Mouse (Mus musculus): Measurements from ENCODE around the gene Gm20388.

Gm20388 gene

GRCm38 (mm10) chr8:122469407-122469806, 2558.8 kb downstream of the Gm20388 start:
- no peak for DNase-seq

- DNase-seq, result no peak
Observed at GRCm38 (mm10) chr8:122469965-122470364, 2559.3 kb downstream of the Gm20388 start.

- no peak for DNase-seq
Observed at GRCm38 (mm10) chr8:122470691-122471090, 2560.1 kb downstream of the Gm20388 start.

GRCm38 (mm10) chr8:122473911-122474421, 2563.3 kb downstream of the Gm20388 start:
- no peak for DNase-seq

- DNase-seq, result peak; percentile 12
Observed at GRCm38 (mm10) chr8:122474951-122475560, 2564.4 kb downstream of the Gm20388 start.

- DNase-seq, result peak; percentile 94
Observed at GRCm38 (mm10) chr8:122475580-122476320, 2565.1 kb downstream of the Gm20388 start, which contains the start of the genes Rnf166 and Ctu2. Gene Rnf166 (minus strand): TSS chr8:122476064. Gene Ctu2 (plus strand): TSS chr8:122476143.

- DNase-seq, result no peak
Observed at GRCm38 (mm10) chr8:122482448-122482847, 2571.8 kb downstream of the Gm20388 start.

- no peak for DNase-seq
Observed at GRCm38 (mm10) chr8:122483877-122484276, 2573.2 kb downstream of the Gm20388 start.

GRCm38 (mm10) chr8:122484831-122485230, 2574.2 kb downstream of the Gm20388 start:
- DNase-seq, result no peak

GRCm38 (mm10) chr8:122488387-122488786, 2577.7 kb downstream of the Gm20388 start:
- no peak for DNase-seq

GRCm38 (mm10) chr8:122497016-122497734, 2586.5 kb downstream of the Gm20388 start:
- DNase-seq, result no peak

GRCm38 (mm10) chr8:122497912-122498311, 2587.3 kb downstream of the Gm20388 start:
- DNase-seq, result no peak

- DNase-seq, result peak; percentile 91
Observed at GRCm38 (mm10) chr8:122500856-122501255, 2590.2 kb downstream of the Gm20388 start.

- DNase-seq, result no peak
Observed at GRCm38 (mm10) chr8:122511552-122511951, 2600.9 kb downstream of the Gm20388 start.

- no peak for DNase-seq
Observed at GRCm38 (mm10) chr8:122512392-122512791, 2601.8 kb downstream of the Gm20388 start.

GRCm38 (mm10) chr8:122515699-122516098, 2605.1 kb downstream of the Gm20388 start:
- no peak for DNase-seq

- DNase-seq, result peak; percentile 65
Observed at GRCm38 (mm10) chr8:122517541-122518190, 2607.0 kb downstream of the Gm20388 start.

GRCm38 (mm10) chr8:122520611-122521010, 2610.0 kb downstream of the Gm20388 start:
- DNase-seq, result no peak

GRCm38 (mm10) chr8:122522796-122523651, 2612.4 kb downstream of the Gm20388 start:
- DNase-seq, result peak; percentile 40

- DNase-seq, result no peak
Observed at GRCm38 (mm10) chr8:122523652-122524360, 2613.2 kb downstream of the Gm20388 start.

- no peak for DNase-seq
Observed at GRCm38 (mm10) chr8:122524506-122524905, 2613.9 kb downstream of the Gm20388 start.
